Mouse (Mus musculus) liver, postnatal 0 days (tissue): ENCODE results near the gene Gm884. TPM values are rescaled to one million over a fixed set of nuclear protein-coding genes. Genes with fewer than 3 reads are reported as not detected.

Experiments used
- ATAC-seq: fragments of 200-750 bp; cut with Nextera tagmentation; 2 replicates; pipeline ENCODE4 v1.8.0; 2017; ENCODE audit warnings: mild to moderate bottlenecking, moderate library complexity
- DNase-seq: peaks from one replicate; pipeline ENCODE4 v3.0.0-alpha.2; 2016
- H3K27ac ChIP-seq: fragments of 300-500 bp; sonication (generic); 2 replicates; pipeline ENCODE4 v1.5.1; 2014; ENCODE audit warnings: antibody characterized with exemption, moderate library complexity, mild to moderate bottlenecking, low read depth
- H3K27me3 ChIP-seq: fragments of 300-500 bp; sonication (generic); 2 replicates; pipeline ENCODE4 v1.6.1; 2014; ENCODE audit warnings: low read length, control low read depth, mixed read lengths; ENCODE audit not compliant: insufficient read depth
- H3K36me3 ChIP-seq: fragments of 300-500 bp; sonication (generic); replicated peaks from 2 replicates; pipeline ENCODE4 v1.6.1; 2014; ENCODE audit warnings: mild to moderate bottlenecking, control low read depth, low read length, moderate library complexity, mixed read lengths; ENCODE audit not compliant: insufficient read depth
- H3K4me1 ChIP-seq: fragments of 300-500 bp; sonication (generic); 2 replicates; pipeline ENCODE4 v1.6.1; 2014; ENCODE audit warnings: antibody characterized with exemption, mild to moderate bottlenecking, control low read depth; ENCODE audit not compliant: insufficient read depth
- H3K4me2 ChIP-seq: fragments of 300-500 bp; sonication (generic); 2 replicates; pipeline ENCODE4 v1.6.1; 2014; ENCODE audit warnings: low read depth, mild to moderate bottlenecking, low read length, moderate library complexity, mixed read lengths
- H3K4me3 ChIP-seq: fragments of 300-500 bp; sonication (generic); 2 replicates; pipeline ENCODE4 v1.5.1; 2014; ENCODE audit warnings: low read depth, low read length
- H3K9ac ChIP-seq: fragments of 300-500 bp; sonication (generic); replicated peaks from 2 replicates; pipeline ENCODE4 v1.6.1; 2014; ENCODE audit warnings: mild to moderate bottlenecking, moderate library complexity
- H3K9me3 ChIP-seq: fragments of 300-500 bp; sonication (generic); 2 replicates; pipeline ENCODE4 v1.6.1; 2016; ENCODE audit warnings: mild to moderate bottlenecking, control low read depth, low read length, mixed read lengths
- CTCF ChIP-seq: sonication (generic); IDR thresholded peaks from 2 replicates; pipeline ENCODE4 v1.5.1; 2016; ENCODE audit warnings: antibody characterized with exemption, low read depth
- EP300 ChIP-seq: IDR thresholded peaks from 2 replicates; pipeline ENCODE4 v1.6.1; 2016; ENCODE audit warnings: antibody characterized with exemption, low read depth, mild to moderate bottlenecking
- WGBS: fragments of 180-500 bp; shearing (Covaris S2); extraction: QIAGEN DNeasy Blood & Tissue Kit; methylation state at CpG from one replicate; pipeline ENCODE4 v1.1.7; 2014; ENCODE audit not compliant: insufficient replicate concordance; 5-methylcytosine and 5-hydroxymethylcytosine counted together
- polyA plus RNA-seq: library from polyadenylated mRNA; unstranded; fragments of >200 nt; fragmentation: Nextera tagmentation; extraction: Ambion mirVana; gene quantifications from 2 replicates; pipeline ENCODE4 v1.2.1, GENCODE M21; 2015

Gm884 gene
- polyA plus RNA-seq = not detected in 2 replicates

GRCm38 (mm10) chr11:103621040-103621439 is at the start of gene Gm884:
Gene Gm884, minus strand, starts transcription at chr11:103621140.
- 73% methylated on average over 9 of the region's 9 CpGs for WGBS
- H3K27me3 ChIP-seq = no peaks in the 10 kb centered on the region
- ATAC-seq (no peak), DNase-seq (no peak)
- H3K4me1 ChIP-seq = no peaks in the 10 kb centered on the region
- no peak within 1 kb of the TSS for H3K4me3 ChIP-seq
- H3K9ac ChIP-seq = no peak within 1 kb of the TSS
- TF ChIP-seq EP300 (no peak), CTCF (no peak)
- H3K27ac ChIP-seq = no peak within 1 kb of the TSS
- no peaks in the 10 kb centered on the region for H3K36me3 ChIP-seq
- H3K4me2 ChIP-seq = no peak within 1 kb of the TSS
- H3K9me3 ChIP-seq = no peaks in the 10 kb centered on the region

GRCm38 (mm10) chr11:103666907-103667426 is 46.0 kb upstream of the Gm884 start:
- no peak overlapping the region for H3K4me2 ChIP-seq
- TF ChIP-seq EP300 = no peak
- TF ChIP-seq CTCF = no peak
- H3K27me3 ChIP-seq = no peaks in the 10 kb centered on the region
- H3K4me3 ChIP-seq = no peak overlapping the region
- no peak overlapping the region for H3K9ac ChIP-seq
- H3K36me3 ChIP-seq = no peaks in the 10 kb centered on the region
- no peaks in the 10 kb centered on the region for H3K4me1 ChIP-seq
- 62% methylated on average over 13 of the region's 13 CpGs for WGBS
- DNase-seq (no peak), ATAC-seq (no peak)
- H3K9me3 ChIP-seq = no peaks in the 10 kb centered on the region
- no peak overlapping the region for H3K27ac ChIP-seq

- no peaks in the 10 kb centered on the region for H3K27me3 ChIP-seq
- H3K27ac ChIP-seq = no peak overlapping the region
- H3K4me2 ChIP-seq = no peak overlapping the region
- TF ChIP-seq CTCF (no peak), EP300 (no peak)
- no peaks in the 10 kb centered on the region for H3K9me3 ChIP-seq
- no peak overlapping the region for H3K9ac ChIP-seq
- no peak overlapping the region for H3K4me3 ChIP-seq
- no peaks in the 10 kb centered on the region for H3K36me3 ChIP-seq
- WGBS = 42% methylated on average over 10 of the region's 10 CpGs
- H3K4me1 ChIP-seq = no peaks in the 10 kb centered on the region
- DNase-seq (no peak), ATAC-seq (no peak)
Observed at GRCm38 (mm10) chr11:103666181-103666906, 45.4 kb upstream of the Gm884 start.

- Histone ChIP-seq H3K27me3 (no peaks in the 10 kb centered on the region), H3K27ac (no peak overlapping the region), H3K4me1 (no peaks in the 10 kb centered on the region), H3K36me3 (no peaks in the 10 kb centered on the region), H3K9ac (no peak overlapping the region), H3K9me3 (no peaks in the 10 kb centered on the region), H3K4me3 (no peak overlapping the region), H3K4me2 (no peak overlapping the region)
- no peak for TF ChIP-seq EP300
- 20% methylated on average over 1 of the region's 1 CpGs for WGBS
- DNase-seq = no peak
- no peak for ATAC-seq
Observed at GRCm38 (mm10) chr11:103665695-103666094, 44.8 kb upstream of the Gm884 start.

- Histone ChIP-seq H3K36me3 (no peaks in the 10 kb centered on the region), H3K4me2 (no peak overlapping the region), H3K27ac (no peak overlapping the region), H3K4me1 (no peaks in the 10 kb centered on the region), H3K9me3 (no peaks in the 10 kb centered on the region), H3K9ac (no peak overlapping the region), H3K27me3 (no peaks in the 10 kb centered on the region), H3K4me3 (no peak overlapping the region)
- DNase-seq (no peak), ATAC-seq (no peak)
- no peak for TF ChIP-seq EP300
- TF ChIP-seq CTCF = no peak
- WGBS = 68% methylated on average over 8 of the region's 8 CpGs
Observed at GRCm38 (mm10) chr11:103663119-103663518, 42.2 kb upstream of the Gm884 start.

- ATAC-seq (no peak), DNase-seq (no peak)
- H3K27me3 ChIP-seq = no peaks in the 10 kb centered on the region
- no peaks in the 10 kb centered on the region for H3K36me3 ChIP-seq
- no peaks in the 10 kb centered on the region for H3K4me1 ChIP-seq
- no peak overlapping the region for H3K4me3 ChIP-seq
- TF ChIP-seq CTCF = no peak
- TF ChIP-seq EP300 = no peak
- no peak overlapping the region for H3K4me2 ChIP-seq
- WGBS = 66% methylated on average over 5 of the region's 5 CpGs
- H3K27ac ChIP-seq = no peak overlapping the region
- no peaks in the 10 kb centered on the region for H3K9me3 ChIP-seq
- H3K9ac ChIP-seq = no peak overlapping the region
Observed at GRCm38 (mm10) chr11:103662546-103662945, 41.6 kb upstream of the Gm884 start.
